In the genomic region with DNA sequence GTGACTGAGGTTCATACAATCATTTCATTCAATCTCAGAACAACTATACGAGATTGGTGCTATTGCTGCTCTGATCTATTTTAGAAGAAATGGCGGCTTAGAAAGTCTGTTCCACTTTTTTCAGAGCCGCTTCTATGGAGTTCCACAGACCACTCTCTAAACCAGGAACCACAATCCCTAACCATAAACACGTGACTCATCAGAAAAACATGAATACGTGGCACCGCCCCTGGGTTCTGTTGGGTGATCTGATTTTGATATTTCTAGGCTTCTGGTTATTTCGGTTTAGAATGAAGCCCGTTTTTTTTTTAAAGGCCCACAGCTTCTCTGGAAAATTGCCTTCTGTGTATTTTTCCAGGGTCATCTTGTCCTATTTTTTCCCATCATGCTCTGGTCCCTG, we compare ENCODE assay signal across 22 mouse cellular contexts.
A peak's percentile ranks its signal among the peaks of the same experiment; 100 is the strongest.
DNase-seq lines count a peak whose midpoint lies in the region; ATAC-seq lines count a peak whose summit lies in the region.
"Had no signal": no experiment of that assay in that cellular context is flagged by ENCODE, and none has a peak within 500 bp of the region (broad histone marks: within the 10 kb centered on the region; RNA-seq: fewer than 3 reads in every experiment).

No protein-coding gene starts in this region.

- no peak overlapping the region for H3K27ac ChIP-seq in midbrain, embryonic 11.5 days (ENCODE audit: low read depth, low read length)
- no peak overlapping the region for H3K27ac ChIP-seq in midbrain, embryonic 13.5 days
- H3K27ac ChIP-seq: embryonic facial prominence, embryonic 10.5 days; embryonic facial prominence, embryonic 12.5 days; forebrain, embryonic 13.5 days; forebrain, embryonic 15.5 days had no signal

- H3K36me3 ChIP-seq in midbrain, embryonic 11.5 days (ENCODE audit: control insufficient read depth, insufficient read depth, low read length) = no peaks in the 10 kb centered on the region
- no peaks in the 10 kb centered on the region for H3K36me3 ChIP-seq in midbrain, embryonic 13.5 days
- H3K36me3 ChIP-seq: embryonic facial prominence, embryonic 12.5 days; forebrain, embryonic 15.5 days; G1E had no signal

- H3K4me1 ChIP-seq in midbrain, embryonic 11.5 days (ENCODE audit: control insufficient read depth, insufficient read depth, low read length) = no peaks in the 10 kb centered on the region
- H3K4me1 ChIP-seq in midbrain, embryonic 13.5 days (replicated peaks) = peaks cover 2% of the 10 kb centered on the region; the same call in 1 of the 2 replicates

- WGBS in midbrain, embryonic 11.5 days = 93% methylated on average over 8 of the region's 8 CpGs
- WGBS in midbrain, embryonic 13.5 days = 93% methylated on average over 8 of the region's 8 CpGs

- no peak overlapping the region for H3K4me2 ChIP-seq in midbrain, embryonic 11.5 days
- H3K4me2 ChIP-seq in midbrain, embryonic 13.5 days (replicated peaks) = no peak overlapping the region
- H3K4me2 ChIP-seq: embryonic facial prominence, embryonic 12.5 days; forebrain, embryonic 13.5 days; forebrain, embryonic 15.5 days had no signal

- no peak overlapping the region for H3K4me3 ChIP-seq in midbrain, embryonic 11.5 days (ENCODE audit: low read depth, low read length)
- H3K4me3 ChIP-seq in midbrain, embryonic 13.5 days (replicated peaks) = no peak overlapping the region
- H3K4me3 ChIP-seq: embryonic facial prominence, embryonic 10.5 days; embryonic facial prominence, embryonic 12.5 days; forebrain, embryonic 13.5 days; forebrain, embryonic 15.5 days had no signal

- no peaks in the 10 kb centered on the region for H3K27me3 ChIP-seq in midbrain, embryonic 11.5 days (ENCODE audit: control insufficient read depth, insufficient read depth, low read length)
- no peaks in the 10 kb centered on the region for H3K27me3 ChIP-seq in midbrain, embryonic 13.5 days
- H3K27me3 ChIP-seq: CH12.LX; embryonic facial prominence, embryonic 12.5 days; forebrain, embryonic 13.5 days; forebrain, embryonic 15.5 days had no signal

- no peaks in the 10 kb centered on the region for H3K9me3 ChIP-seq in midbrain, embryonic 11.5 days (ENCODE audit: control insufficient read depth, low read length)
- H3K9me3 ChIP-seq in midbrain, embryonic 13.5 days = no peaks in the 10 kb centered on the region
- H3K9me3 ChIP-seq: embryonic facial prominence, embryonic 10.5 days; embryonic facial prominence, embryonic 12.5 days; forebrain, embryonic 13.5 days; forebrain, embryonic 15.5 days had no signal

- no peak overlapping the region for H3K9ac ChIP-seq in midbrain, embryonic 11.5 days (ENCODE audit: low read length)
- no peak overlapping the region for H3K9ac ChIP-seq in midbrain, embryonic 13.5 days (replicated peaks)
- H3K9ac ChIP-seq: embryonic facial prominence, embryonic 12.5 days; forebrain, embryonic 13.5 days; forebrain, embryonic 15.5 days; forebrain, postnatal 0 days had no signal

- DNase-seq in midbrain, embryonic 11.5 days (ENCODE audit: low spot score, missing footprints) = peak; percentile 45
- DNase-seq in 3T3-L1 (ENCODE audit: low read depth, low spot score) = peak; percentile 77
- DNase-seq in Muller cell, postnatal 12 days (ENCODE audit: inconsistent ontology term) = peak; percentile 22
- DNase-seq in frontal cortex, postnatal 14 days (ENCODE audit: low spot score in 2 of 2) = no peak
- no peak for DNase-seq in kidney, adult 18-20 months
- DNase-seq in gastrocnemius, postnatal 10 days = no peak
- DNase-seq: adrenal gland, postnatal 10 days; adrenal gland, postnatal 25 days; cerebellum, adult 11 months; cerebellum, adult 2 months; cerebellum, adult 9-10 months; cerebellum, postnatal 10 days; cerebellum, postnatal 25 days; forebrain, postnatal 0 days had no signal

- ATAC-seq in midbrain, embryonic 11.5 days (ENCODE audit: low FRiP score) = no peak
- ATAC-seq in midbrain, embryonic 13.5 days = no peak
- ATAC-seq: CD4-positive, CD25-positive, alpha-beta regulatory T cell, adult 4 months; forebrain, embryonic 13.5 days; forebrain, embryonic 15.5 days; forebrain, postnatal 0 days had no signal

Comparison
In these comparisons a context has a peak if more than half of its experiments do, and no peak if none do; other contexts are left out.
1. DNase-seq: peak in midbrain, embryonic 11.5 days (single experiment), 3T3-L1 (single experiment) and Muller cell, postnatal 12 days (single experiment); none in frontal cortex, postnatal 14 days (0 of 2), kidney, adult 18-20 months (single experiment) and gastrocnemius, postnatal 10 days (single experiment).